Mouse (Mus musculus) R1 (cell line): ENCODE results near the gene Eya2.
A peak's percentile ranks its signal among the peaks of the same experiment; 100 is the strongest.
"Not testable (repeated sequence)": the region's sequence is repeated elsewhere in the genome, so short reads cannot be mapped to it uniquely, and the experiment has no call there.

Experiments used
- DNase-seq: peaks from one replicate; pipeline ENCODE4 v3.0.0-alpha.2; 2018; ENCODE audit warnings: low read depth, low spot score

Eya2 gene

DNA sequence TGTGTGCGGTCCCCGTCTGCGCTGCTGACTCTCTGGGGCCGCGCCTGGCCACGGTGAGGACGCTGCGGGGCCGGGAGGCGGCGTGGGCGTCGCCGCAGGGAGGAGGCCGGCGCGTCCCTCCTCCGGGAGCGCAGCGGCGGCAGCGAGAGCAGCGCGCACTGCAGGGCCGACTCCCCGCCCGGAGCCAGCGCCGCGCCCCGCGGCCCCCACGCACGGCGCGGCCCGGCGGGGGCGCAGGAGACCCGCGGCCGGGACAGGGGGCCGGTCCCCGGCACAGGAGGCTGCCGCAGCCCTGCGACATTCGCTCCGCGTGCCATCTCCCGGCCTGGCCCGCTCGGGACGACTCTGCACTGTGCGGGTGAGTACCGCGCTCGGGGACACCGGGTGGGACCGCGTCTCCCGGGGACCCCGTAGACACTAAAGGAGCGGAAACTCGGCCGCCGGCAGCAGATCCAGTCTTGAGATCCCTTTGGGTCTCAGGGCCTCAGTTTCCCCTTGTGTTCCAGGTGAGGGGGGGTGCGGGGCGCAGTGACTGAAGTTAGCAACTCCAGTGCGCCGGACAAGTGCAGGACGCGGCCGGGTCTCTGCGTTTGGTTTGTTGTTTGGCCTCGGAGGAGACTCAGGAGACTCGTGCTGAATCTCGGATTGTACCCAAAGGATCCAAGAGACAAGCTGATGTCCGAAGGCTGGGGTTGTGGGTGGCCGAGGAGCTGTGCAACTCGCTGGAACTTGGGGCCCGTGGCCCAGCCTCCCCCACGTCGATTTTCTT, at the start of gene Eya2:
Gene Eya2, plus strand, starts transcription at position 126 of the 769 bp plus-strand sequence.
- peak; percentile 35 for DNase-seq

DNA sequence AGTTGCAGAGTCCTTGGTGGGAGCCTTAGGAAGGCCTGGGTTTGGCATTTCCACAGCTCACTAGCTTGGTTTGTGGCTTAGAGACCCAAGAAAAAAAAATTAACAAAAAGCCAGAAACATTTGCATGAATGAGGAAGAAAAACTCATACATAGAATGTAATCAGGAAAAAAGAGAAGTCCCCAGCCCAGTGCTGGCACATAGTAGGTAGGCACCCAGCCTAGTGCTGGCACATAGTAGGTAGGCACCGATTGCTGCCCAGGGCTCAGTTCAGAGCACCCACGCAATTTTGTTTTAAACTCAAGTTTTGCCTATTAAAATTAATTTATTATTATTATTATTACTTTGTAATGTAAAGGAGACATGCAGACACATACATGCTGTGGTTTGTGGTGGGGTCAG, 49.1 kb upstream of the Eya2 start:
- no peak for DNase-seq

DNA sequence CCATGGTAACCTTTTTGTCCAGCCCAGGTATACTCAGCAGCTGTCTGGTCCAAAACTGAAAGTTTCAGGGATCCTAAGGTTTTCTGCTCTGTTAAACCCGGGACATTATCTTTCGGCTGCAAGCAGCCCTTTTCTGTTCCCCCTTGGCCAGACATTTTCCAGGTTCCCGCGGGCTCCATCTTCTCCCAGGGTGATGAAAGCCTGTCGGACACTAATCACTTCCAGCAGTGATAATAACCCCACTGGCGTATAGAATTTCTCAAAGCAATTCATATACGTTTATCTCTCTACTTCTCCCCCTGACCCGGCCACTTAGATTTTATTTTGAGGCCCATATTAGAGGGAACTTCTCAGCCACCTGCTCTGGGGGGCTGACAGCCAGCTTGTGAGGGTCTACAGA, 48.5 kb upstream of the Eya2 start:
- DNase-seq = peak; percentile 54

DNA sequence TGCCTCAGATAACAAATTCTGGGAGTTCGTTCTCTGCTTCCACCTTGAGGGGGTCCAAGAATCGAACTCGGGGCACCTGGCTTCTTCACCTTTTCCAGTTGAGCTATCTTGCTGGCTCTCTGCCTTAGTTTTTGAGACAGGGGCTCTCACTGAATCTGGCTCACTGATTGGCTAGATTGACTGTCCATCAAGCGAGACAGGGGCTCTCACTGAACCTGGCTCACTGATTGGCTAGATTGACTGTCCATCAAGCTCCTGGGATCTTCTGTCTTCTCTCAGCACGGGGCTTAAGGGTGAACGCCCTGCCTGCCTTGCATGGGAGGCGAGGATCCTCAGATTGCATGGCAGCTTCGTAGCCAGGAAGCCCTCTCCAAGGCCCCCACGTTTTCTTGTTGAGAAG, 47.4 kb upstream of the Eya2 start:
- peak; percentile 100 for DNase-seq

DNA sequence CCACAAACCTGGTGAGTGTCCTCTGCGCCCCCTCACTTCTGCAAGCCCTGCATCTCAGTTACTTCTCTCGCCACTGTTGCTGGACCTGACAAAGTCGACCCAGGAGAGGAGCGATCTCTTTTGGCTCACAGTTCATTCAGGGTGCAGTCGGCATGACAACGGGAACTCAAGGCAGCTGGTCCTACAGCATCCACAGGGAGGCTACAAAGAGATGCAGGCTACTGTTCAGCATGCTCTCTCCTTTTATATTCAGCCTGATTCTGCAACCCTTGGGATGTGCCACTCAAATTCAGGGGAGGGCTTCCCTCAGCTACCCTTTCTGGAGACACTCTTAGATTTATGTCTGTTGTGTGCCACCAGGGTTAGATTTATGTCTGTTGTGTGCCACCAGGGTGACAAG, 46.2 kb upstream of the Eya2 start:
- peak; percentile 39 for DNase-seq

DNA sequence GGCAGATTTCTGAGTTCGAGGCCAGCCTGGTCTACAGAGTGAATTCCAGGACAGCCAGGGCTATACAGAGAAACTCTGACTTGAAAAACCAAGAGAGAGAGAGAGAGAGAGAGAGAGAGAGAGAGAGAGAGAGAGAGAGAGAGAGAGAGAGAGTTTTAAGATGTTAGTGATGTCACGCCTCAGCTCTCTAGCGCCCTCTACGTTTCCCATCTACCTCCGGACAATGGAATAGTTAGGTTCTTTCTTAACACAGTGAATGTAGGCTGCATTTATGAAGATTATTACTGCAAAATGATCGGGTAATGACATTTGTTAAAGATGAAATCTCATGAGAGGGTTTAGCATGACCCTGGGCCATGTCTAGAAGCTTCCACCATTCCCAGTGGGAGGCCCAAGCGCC, 44.4 kb upstream of the Eya2 start:
- not testable (repeated sequence) for DNase-seq

DNA sequence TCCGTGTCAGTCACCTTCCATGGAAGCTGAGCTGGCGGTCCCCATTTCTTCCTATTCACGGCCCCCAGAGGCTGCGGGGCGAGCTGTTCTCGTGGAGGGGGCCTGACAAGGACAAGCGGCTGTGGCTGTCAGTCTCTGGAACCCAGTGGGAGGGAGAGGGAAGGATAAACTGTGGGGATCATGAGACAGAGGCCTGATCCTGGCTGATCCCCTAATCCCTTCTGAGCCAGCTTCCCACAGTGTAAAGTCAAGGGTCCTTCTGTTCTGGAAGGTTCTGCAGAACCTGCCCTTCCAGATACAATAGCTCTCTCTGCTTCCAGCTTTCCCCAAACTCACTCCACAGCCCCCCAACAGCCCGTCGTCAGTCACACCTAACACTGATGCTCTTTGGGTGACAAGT, 40.8 kb upstream of the Eya2 start:
- DNase-seq = no peak

DNA sequence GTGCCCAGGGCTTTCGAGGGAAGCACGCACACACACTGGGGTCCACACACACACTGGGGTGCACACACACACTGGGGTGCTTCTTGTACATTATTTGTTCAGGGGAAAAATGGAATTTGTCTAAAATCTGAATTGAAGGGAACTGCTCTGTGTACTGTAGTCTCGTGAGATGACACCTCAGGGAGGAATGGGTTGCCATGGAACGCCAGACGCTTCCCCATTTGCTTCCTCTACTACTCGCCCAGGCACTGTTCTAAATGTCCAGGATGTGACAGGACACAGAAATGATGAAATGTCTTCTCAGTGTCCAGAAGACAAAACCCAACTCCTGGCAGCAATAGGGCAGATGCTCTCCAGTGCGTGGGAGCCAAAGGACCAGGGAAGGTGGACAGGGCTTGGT, 37.6 kb upstream of the Eya2 start:
- DNase-seq = no peak

DNA sequence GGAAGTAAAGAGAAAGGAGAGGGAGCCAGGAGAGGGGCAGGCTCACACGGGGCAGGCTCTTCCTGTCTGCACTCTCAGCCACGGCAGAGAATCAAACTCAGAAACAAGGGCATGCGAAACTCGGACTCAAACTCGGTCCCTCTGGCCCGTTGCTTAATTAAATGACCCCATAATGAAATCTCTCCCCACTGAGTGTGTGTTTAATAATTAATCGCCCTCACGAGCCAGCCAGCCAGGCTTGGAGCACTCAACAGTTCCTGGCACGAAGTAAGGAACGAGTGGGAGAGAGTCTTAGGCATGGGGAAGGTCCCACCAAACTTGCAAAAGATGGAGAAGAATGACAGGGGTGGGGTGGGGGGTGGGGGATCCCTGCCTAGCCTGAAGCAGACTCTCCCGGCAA, 35.9 kb upstream of the Eya2 start:
- DNase-seq = no peak

DNA sequence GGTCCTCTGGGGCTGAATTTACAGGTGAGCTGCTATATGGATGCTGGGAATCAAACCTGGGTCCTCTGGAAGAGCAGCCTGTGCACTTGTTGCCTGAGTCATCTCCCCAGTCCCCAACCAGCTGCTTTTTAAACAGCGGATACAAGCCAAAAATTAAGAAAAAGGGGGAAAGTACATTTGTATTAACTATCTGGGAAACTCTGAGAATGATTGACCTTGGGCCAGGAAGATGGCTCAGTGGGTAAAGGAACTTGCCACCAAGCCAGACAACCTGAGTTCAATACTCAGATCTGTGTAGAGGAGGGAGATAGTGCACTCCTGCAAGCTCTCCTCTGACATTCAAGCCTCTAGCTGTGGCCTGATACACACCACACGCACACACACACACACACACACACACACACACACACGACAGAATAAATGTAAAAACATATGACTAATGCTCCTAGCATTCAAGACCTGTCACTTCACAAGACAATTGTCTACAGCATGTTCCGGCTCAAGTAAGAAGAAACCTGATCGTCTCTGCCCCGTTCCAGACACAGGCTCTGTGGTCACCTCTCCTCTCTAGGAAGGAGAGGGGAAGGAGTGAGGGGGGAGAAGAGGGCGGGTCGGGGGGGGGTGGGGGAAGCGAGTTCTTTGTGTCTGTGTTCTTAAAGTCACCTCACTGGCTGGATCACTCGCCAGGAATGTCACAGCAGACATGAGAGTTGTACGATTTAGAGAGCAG, 35.2 kb upstream of the Eya2 start:
- no peak for DNase-seq

DNA sequence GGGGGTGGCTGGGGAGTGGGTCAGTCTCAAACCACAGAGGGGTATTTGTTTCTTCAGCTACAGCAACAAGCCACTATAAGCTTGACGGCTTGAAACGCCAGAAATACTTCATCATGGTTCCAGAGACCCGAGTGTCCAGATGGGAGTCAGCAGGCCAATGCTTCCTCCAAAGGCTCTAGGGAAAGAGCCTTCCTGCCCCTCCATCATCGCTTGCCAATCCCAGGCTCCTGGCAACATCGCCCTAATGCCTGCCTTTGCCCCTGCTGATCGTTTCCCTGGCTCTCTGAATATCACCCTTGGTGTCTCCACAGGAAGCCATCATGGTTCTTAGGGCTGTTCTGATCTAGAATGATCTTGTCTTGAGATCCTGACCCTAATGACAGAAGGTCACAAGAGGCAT, 33.0 kb upstream of the Eya2 start:
- no peak for DNase-seq

DNA sequence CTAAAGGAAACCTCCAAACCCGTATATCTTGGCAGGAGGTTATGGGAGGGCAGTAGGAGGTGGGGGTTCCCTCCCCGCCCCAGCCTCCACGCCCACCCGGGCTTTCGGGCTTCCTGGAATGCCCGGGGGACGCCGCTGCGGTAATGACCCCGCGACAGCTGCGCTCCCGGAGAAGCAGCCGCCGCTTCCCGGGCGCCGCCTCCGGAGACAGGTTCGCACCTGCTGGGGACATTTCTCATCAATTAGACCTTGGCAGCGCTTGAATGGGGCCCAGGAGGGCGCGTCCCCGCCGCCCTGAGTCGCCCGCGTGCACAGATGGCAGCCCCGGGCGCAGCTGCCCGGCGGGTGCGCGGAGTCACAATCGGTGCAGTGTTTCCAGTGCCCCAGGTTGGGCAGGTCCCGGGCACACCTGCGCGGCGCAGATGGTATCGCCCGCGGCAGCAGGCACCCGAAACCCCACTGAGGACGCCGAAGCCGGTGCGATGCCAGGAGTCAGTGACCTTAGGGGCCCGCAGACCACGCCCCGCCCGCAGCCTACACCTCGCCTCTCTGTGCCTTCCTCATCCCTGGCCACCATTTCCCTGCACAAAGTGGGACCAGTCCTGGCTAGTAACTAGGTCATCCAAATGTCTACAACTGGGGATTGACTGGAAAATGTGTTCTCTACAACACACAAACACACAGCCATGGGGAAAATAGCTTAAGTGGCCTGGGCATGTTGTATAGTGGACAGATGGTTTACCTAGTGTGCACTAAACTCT, 31.4 kb upstream of the Eya2 start:
- peak; percentile 20 for DNase-seq

DNA sequence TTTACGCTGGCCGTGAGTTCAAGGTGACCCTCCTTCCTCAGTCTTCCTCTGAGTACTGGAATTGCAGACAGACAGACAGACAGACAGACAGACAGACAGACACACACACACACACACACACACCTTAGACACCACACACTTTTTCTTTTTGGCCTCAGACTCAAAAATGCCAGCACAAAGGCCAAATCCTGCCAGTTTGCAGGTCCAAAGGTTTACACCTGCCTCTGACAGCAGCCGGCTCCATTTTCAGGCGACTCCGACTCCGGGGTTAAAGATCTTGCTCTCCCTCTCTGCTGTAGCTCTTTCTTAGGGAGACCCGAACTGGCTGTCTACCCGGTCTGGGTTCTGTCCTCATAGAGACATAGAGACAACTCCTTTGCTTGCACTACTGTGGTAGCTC, 30.7 kb upstream of the Eya2 start:
- DNase-seq = no peak

DNA sequence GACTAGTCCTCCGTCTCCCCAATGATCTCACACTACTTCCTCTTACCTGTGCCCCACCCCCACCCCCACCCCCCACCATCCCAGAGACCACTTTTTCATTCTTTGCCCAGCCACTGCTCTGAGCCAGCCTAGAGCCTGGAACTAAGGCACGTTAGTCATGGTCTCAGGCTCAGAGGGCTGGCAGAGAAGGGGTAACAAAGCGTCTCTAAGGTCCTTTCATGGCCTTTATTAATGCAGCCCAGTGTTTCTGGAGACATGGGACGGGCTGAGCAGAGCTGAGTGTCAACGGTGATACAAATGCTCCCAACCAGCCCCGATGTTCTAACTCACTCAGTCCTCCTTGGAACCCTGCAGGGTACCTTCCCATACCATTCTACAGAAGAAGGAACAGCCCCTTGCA, 30.2 kb upstream of the Eya2 start:
- no peak for DNase-seq

DNA sequence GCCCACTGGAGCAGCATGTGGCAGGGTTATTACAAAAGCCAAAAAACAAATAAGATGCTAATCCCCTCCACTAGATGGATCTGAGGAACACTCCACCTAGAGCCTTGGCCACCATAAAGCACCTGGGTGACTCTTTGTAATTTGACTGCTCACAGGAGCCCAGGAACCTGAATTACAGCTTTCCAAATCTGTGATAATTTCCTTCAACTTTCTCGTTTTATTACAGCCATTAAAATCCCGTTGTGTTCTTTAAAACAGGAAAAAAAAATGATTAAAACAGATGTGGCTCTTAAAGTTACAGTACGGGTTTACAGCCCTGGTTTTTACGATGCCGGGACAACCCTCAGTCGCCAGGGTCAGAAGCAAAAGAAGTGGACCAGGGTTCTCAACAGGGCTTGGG, 27.9 kb upstream of the Eya2 start:
- DNase-seq = no peak

DNA sequence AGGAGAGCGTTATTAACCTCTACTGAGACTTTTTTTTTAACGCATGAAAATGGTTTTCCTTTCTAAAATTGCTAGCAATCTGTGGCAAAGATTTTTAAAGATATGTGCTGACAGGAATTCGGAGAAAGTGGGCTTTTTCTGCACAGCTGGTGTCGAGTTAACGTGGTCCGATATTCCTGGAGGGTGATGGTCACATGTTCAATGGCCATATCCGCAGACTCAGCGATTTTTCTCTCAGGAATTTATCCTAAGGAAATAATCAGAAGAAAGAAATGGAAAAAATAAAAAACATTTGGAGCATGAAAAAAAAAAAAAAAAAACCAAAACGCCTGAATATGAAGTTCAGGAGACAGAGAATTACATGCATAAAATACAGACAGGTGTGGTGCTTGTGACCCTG, 27.0 kb upstream of the Eya2 start:
- no peak for DNase-seq

DNA sequence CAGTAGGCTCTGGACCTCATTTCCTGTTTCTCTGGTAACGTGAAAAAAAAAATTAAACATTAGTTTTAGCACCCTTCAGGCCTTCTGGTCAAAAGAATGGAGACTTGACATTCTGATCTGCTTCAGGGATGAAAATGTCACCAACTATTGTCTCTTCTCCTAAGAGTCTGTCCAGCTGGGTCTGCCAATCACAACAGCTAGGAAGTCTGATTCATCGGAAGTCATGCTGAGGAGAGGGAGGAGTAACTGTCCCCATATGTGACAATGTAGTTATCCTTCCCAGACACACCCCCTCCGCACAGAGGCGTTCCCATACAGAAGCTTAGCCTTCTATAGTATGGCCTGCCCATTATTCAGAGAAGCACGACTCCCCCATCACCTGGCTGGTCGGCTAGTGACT, 25.9 kb upstream of the Eya2 start:
- DNase-seq = no peak

DNA sequence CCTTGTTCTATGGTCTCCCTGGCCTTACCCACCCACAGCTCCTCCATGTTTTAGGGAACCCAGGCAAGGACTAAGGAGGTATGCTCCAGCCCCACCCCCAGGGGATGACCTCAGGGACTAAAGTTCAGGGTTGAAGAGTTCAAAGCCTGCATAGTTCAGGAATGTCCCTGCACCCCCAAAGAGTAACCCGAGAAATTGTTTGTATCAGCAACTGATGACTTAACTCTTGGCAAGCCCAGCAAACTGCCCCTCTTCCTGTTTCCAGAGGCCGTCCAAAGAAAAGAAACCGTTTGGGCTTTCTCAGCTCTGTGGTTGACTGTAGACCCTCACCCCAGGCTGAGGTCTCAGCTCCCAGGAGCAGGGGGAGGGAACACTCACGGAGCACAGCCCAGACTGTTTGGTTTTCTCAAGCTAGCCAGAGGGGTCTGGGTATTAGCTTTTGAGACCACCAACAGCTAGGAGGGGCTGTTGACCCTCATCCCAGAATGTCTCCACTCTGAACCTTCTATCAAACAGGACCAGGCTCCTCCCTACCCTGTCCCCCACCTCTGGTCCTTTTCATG, 23.5 kb upstream of the Eya2 start:
- DNase-seq = no peak

DNA sequence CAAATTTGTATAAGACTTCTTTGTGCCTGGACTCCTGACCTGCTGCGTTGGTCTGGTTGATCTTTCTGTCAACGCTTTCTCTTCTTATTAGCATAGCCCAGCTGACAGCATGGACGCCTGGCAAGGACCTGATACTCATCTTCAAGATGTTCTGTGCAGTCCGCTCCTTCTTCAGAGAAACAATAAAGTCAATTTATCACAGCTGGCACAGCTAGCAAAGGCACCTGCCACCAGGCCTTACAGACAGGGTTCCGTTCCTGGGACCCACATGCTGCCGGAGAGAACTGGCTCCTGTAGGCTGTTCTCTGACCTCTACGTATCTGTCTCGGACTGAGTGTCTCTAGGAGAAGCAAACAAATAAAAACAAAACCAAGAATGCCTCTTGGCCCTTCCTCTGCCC, 11.8 kb upstream of the Eya2 start:
- DNase-seq = no peak

DNA sequence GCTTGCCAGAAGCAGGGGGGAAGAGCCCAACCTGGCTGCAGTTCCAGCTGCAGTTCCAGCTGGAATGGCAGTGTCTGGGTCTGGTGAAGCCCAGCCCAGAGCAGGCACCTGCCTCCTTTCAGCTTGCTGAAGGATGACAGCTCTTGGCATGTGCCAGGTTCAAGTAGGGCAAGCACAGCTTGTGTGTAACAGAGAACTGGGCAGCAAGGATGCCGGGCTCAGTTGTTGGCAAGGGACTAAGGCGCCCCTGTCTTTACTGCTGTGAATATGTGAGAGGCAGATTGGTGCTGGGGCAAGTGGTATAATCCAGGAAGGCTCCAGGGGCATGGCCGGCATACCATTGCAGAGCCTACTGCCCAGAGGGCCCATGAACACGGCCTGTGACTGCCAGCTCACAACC, 11.3 kb upstream of the Eya2 start:
- DNase-seq = no peak

DNA sequence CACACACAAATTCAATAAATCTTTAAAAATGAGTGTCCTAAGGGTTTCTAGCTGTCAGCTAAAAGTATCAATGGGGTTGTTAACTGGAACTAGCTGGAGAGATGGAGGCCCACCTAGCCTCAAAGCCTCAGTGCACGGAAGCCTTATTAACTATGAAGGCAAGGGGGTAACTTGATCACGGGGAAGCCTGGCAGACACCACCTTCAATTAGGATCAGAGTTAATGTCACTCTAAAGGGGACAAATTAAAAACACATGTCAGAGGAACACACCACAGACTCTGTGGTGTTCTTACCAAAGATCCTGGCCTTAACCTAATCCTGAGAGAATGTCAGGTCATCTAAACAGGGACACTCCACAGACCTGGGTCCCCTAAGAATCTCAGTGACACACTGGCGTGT, 10.3 kb upstream of the Eya2 start:
- DNase-seq = no peak

DNA sequence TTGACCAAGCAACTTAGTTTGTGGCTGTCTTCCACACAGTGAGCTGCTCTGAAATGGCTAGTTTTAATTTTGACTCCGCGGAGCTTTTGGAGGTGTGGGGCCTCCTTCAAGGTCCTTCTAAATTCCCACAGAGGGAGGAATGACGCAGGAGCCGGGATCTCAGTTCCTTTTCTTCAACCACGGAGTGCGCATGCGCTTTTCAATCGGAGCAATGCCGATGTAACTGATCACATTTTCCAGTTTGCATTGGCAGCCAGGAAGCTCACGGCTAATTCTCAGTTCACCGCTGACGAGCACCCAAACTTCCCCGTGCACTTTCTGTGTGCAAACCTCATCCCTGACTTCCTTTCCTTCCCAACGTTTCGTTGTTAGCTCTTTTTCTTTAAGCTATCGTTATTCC, 4.1 kb upstream of the Eya2 start:
- DNase-seq = no peak
